Mouse (Mus musculus) spleen, adult 2 months (tissue): Measurements from ENCODE around the gene Sap30bp.

ENCODE experiments used
- CTCF ChIP-seq: fragments of 200-500 bp; IDR thresholded peaks from 2 replicates; pipeline ENCODE4 v1.5.1; 2011; ENCODE audit warnings: mild to moderate bottlenecking, inconsistent platforms; ENCODE audit not compliant: insufficient read depth, insufficient read length, insufficient replicate concordance; ENCODE audit errors: extremely low read depth
- POLR2A ChIP-seq: fragments of 200-500 bp; IDR thresholded peaks from 2 replicates; pipeline ENCODE4 v1.6.1; 2011; ENCODE audit warnings: low read depth, low read length, inconsistent platforms

GRCm38 (mm10) chr11:116001725-116002124, 68.6 kb downstream of the Sap30bp start:
- TF ChIP-seq CTCF: no peak
- no peak for TF ChIP-seq POLR2A
